Mouse (Mus musculus): Measurements from ENCODE around the gene Olfr642.

Gene Olfr642

DNA sequence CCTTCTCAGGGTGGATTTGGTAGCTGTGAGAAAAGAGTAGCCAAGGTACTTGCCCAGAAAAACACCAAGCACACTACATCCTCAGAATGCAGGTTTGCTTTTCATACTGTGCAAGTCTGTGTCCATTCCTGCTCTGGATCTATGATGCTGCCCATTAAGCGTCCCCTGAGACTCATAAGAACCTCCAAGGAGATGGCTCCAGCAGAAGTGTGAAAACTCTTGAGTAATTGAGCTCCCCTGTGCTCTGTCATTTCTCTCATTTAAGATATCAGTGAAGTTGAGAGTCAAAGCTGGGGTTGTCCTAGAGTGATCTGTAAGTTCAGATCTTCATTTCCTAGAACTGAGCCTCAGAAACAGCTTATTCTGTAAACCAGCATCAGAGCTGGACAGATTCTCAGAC, at the start of gene Olfr642:
Gene Olfr642 (minus strand): TSS at position 101 of the 400 bp plus-strand sequence.
- in situ Hi-C loops (cut with MboI, MseI): no loop called here

DNA sequence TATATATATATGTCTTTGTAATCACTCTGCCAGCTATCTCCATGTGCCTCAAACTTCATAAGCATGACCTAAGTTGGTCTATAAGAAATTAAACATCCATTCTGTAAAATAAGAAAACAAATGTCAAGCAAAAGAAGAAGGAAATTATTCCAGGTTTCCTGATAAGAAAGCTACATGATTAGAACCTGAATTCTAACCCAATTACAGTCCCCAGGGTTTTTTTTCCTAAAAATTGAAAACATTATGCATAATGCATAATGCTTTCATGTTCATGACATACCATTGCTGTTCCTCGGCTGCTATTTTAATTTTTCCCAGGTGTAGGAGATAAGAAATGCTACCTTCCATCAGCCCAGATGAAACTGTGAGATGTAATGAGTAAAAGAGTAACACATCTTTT, 32.9 kb upstream of the Olfr642 start, which contains the start of gene Olfr645:
Gene Olfr645 (minus strand): TSS at position 101 of the 400 bp plus-strand sequence.
- in situ Hi-C loops (cut with MboI, MseI): no loop called here

GRCm38 (mm10) chr7:104071769-104072168, 19.3 kb upstream of the Olfr642 start, which contains the start of gene Olfr644:
TSS of gene Olfr644 (minus strand) at chr7:104071869.
- in situ Hi-C loops (cut with MboI, MseI): no loop called here

GRCm38 (mm10) chr7:104061345-104061744, 8.9 kb upstream of the Olfr642 start, which contains the start of gene 4930516K23Rik:
TSS of gene 4930516K23Rik (minus strand) at chr7:104061445.
- in situ Hi-C loops (cut with MboI, MseI): no loop called here

DNA sequence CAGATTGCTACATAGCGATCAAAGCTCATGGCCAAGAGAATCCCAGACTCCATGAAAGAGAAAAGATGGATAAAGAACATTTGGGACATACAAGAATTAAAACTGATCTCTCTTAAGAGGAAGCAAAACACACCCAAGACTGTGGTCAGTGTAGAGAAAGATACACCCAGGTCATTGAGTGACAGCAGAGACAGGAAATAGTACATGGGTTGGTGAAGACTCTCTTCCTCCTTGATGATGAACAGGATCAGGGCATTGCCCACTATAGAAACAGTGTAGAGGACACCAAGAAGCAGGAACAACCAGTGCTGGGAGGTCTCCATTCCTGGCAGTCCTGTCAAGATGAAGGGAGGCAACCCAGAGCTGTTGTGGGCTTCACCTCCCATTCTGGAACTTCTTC, 6.7 kb upstream of the Olfr642 start:
- in situ Hi-C loops (cut with MboI, MseI): no loop called here

DNA sequence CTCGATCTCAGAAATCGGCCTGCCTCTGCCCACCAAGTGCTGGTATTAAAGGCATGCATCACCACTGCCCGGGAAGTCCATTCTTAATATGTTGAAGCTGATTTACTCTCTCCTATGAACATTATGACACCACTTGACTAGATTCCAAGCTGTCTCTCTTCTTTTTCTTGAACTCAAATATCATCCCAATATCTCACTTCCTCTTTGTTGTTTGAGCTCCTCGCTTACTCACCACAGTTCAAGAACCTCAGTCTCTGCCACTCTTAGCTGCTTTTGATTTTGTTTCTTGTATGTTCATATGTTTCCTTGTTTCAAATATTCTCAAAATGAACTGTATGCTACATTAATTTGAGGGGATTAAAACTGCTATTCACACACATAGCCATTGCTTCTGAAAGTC, 1.7 kb downstream of the Olfr642 start:
- in situ Hi-C loops (cut with MboI, MseI): no loop called here

GRCm38 (mm10) chr7:104035145-104035544, 17.3 kb downstream of the Olfr642 start, which contains the start of gene Olfr641:
TSS of gene Olfr641 (plus strand) at chr7:104035445.
- in situ Hi-C loops (cut with MboI, MseI): no loop called here

DNA sequence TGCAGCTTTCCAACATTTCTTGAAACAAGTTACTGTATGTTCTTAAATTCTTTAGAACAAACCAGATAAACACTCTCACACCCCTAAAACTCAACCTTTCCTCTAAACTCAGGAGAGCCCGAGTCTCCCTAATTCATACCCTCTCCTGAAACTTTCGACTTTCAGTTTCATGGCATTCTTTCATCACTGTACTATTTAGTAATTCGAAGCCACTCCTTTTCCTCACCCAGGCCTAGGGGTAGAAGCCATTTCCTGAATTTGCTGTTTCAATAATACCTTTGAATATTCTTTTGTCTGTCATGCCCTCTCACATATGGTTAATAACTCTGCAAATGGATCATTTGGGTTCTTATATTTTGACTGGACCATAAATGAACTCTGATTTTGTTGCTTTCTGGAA, 25.5 kb downstream of the Olfr642 start:
- in situ Hi-C loops (cut with MboI, MseI): no loop called here

DNA sequence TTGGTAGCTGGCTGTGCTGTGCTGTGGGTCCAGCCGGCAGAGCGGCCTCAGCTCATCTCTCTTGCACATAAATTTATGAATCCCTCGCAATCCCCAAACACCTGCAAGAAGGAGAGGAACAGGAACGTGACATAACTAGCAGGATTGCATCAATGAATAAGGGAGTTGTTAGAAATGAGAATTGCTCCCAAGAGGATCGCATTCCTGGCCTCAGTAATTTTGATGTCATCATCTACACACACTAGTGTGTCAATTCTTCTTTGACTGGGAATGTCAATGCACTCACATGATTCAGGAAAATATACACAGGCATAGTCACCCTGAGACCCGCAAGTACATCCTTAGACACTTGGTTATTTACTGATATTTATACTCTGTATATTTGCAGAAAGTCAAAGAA, 27.0 kb downstream of the Olfr642 start, which contains the start of gene Olfr640:
Gene Olfr640 (minus strand): TSS at position 101 of the 400 bp plus-strand sequence.
- in situ Hi-C loops (cut with MboI, MseI): no loop called here

DNA sequence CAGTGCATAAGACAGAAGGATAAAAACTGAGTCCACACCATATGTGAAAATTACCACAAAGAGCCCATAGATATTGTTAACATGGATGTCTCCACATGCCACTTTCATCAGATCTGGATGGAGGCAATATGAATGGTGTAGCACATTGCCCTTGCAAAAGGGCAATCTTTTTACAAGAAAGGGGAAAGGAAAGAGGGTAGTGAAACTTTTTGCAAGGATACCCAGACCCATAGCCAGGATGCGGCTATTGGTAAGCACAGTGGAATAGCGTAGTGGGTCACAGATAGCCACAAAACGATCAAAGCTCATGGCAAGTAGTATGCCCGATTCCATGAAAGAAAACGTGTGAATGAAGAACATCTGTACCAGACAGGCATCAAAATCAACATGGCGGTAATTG, 30.8 kb downstream of the Olfr642 start:
- in situ Hi-C loops (cut with MboI, MseI): no loop called here

GRCm38 (mm10) chr7:104018953-104019352, 33.5 kb downstream of the Olfr642 start:
- in situ Hi-C loops (cut with MboI, MseI): no loop called here

GRCm38 (mm10) chr7:104017203-104017602, 35.3 kb downstream of the Olfr642 start, which contains the start of gene Olfr639:
TSS of gene Olfr639 (minus strand) at chr7:104017303.
- in situ Hi-C loops (cut with MboI, MseI): no loop called here

DNA sequence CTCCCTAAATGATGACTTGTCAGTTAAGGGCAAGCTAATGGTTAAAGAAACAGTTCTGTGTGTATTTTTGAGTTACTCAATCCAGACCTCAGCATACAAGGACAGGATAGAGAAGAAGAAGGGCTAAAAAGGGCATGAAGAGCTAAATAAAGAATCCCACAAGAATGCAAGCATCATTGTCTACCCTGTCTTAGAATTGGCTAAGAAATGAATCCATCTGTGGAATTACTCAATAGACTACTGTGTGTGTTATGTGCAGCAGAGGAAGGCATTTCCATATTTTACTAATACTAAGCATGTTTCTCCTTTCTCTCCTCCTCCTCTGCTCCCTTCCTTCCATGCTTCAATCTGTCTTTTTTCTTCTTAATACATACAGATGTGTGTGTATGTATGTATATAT, 53.3 kb downstream of the Olfr642 start:
- in situ Hi-C loops (cut with MboI, MseI): no loop called here

GRCm38 (mm10) chr7:103998446-103998845, 54.0 kb downstream of the Olfr642 start, which contains the start of gene Olfr638:
TSS of gene Olfr638 (plus strand) at chr7:103998746.
- in situ Hi-C loops (cut with MboI, MseI): no loop called here

All from T-helper 17 cell (primary cell).